Mouse (Mus musculus) olfactory bulb, adult 2 months (tissue): ENCODE results near the gene Lcn2.

Experiments
- CTCF ChIP-seq: fragments of 200-500 bp; IDR thresholded peaks from 2 replicates; pipeline ENCODE4 v1.5.1; 2012; ENCODE audit warnings: low read depth, mild to moderate bottlenecking, low read length, moderate library complexity; ENCODE audit not compliant: insufficient read depth
- POLR2A ChIP-seq: fragments of 200-500 bp; IDR thresholded peaks from 2 replicates; pipeline ENCODE4 v1.6.1; 2012; ENCODE audit warnings: mild to moderate bottlenecking, low read depth, low read length, moderate library complexity; ENCODE audit not compliant: insufficient read depth

GRCm38 (mm10) chr2:32356216-32356615, 31.8 kb downstream of the Lcn2 start:
- TF ChIP-seq POLR2A (no peak), CTCF (no peak)
